Mouse (Mus musculus) midbrain, postnatal 0 days (tissue): ENCODE results near the gene Tial1. TPM values are rescaled to one million over a fixed set of nuclear protein-coding genes. Genes with fewer than 3 reads are reported as not detected.

Experiments used
- ATAC-seq: fragments of 200-750 bp; cut with Nextera tagmentation; 2 replicates; pipeline ENCODE4 v1.8.0; 2017; ENCODE audit warnings: moderate number of reproducible peaks, mild to moderate bottlenecking, moderate TSS enrichment, moderate library complexity; ENCODE audit not compliant: low FRiP score
- DNase-seq: peaks from one replicate; pipeline ENCODE4 v3.0.0-alpha.2; 2015; ENCODE audit warnings: low spot score
- H3K27ac ChIP-seq: fragments of 300-500 bp; sonication (generic); 2 replicates; pipeline ENCODE4 v1.5.1; 2014; ENCODE audit warnings: low read depth, mild to moderate bottlenecking, low read length, mixed read lengths
- H3K27me3 ChIP-seq: fragments of 300-500 bp; sonication (generic); 2 replicates; pipeline ENCODE4 v1.6.1; 2014; ENCODE audit warnings: low read length, control low read depth, mixed read lengths; ENCODE audit not compliant: insufficient read depth
- H3K36me3 ChIP-seq: fragments of 300-500 bp; sonication (generic); 2 replicates; pipeline ENCODE4 v1.6.1; 2014; ENCODE audit warnings: low read length, control low read depth, mixed read lengths; ENCODE audit not compliant: insufficient read depth
- H3K4me1 ChIP-seq: fragments of 300-500 bp; sonication (generic); 2 replicates; pipeline ENCODE4 v1.6.1; 2014; ENCODE audit warnings: mild to moderate bottlenecking, control low read depth, antibody characterized with exemption, low read length, mixed read lengths; ENCODE audit not compliant: insufficient read depth
- H3K4me2 ChIP-seq: fragments of 300-500 bp; sonication (generic); 2 replicates; pipeline ENCODE4 v1.6.1; 2014; ENCODE audit warnings: low read depth, mild to moderate bottlenecking, low read length, mixed read lengths; ENCODE audit not compliant: poor library complexity, severe bottlenecking
- H3K4me3 ChIP-seq: fragments of 300-500 bp; sonication (generic); 2 replicates; pipeline ENCODE4 v1.5.1; 2014; ENCODE audit warnings: low read depth, mild to moderate bottlenecking, low read length, moderate library complexity
- H3K9ac ChIP-seq: fragments of 300-500 bp; sonication (generic); replicated peaks from 2 replicates; pipeline ENCODE4 v1.6.1; 2014; ENCODE audit warnings: mild to moderate bottlenecking, low read length, moderate library complexity, mixed read lengths; ENCODE audit not compliant: poor library complexity, severe bottlenecking
- H3K9me3 ChIP-seq: fragments of 300-500 bp; sonication (generic); 2 replicates; pipeline ENCODE4 v1.6.1; 2016; ENCODE audit warnings: low read length, control low read depth
- CTCF ChIP-seq: IDR thresholded peaks from 2 replicates; pipeline ENCODE4 v1.5.1; 2016; ENCODE audit warnings: antibody characterized with exemption, mild to moderate bottlenecking
- WGBS: fragments of 180-500 bp; shearing (Covaris S2); extraction: QIAGEN DNeasy Blood & Tissue Kit; methylation state at CpG from one replicate; pipeline ENCODE4 v1.1.7; 2014; 5-methylcytosine and 5-hydroxymethylcytosine counted together
- polyA plus RNA-seq: library from polyadenylated mRNA; unstranded; fragments of >200 nt; fragmentation: Nextera tagmentation; extraction: Ambion mirVana; gene quantifications from 2 replicates; pipeline ENCODE4 v1.2.1, GENCODE M21; 2015
- total RNA-seq: library from RNA; depleted of rRNA; stranded (reverse); fragments of >200 nt; gene quantifications from 2 replicates; pipeline ENCODE4 v1.2.3, GENCODE M21; 2014

Gene Tial1
- total and polyA plus RNA-seq, 2 experiments from 2014 or later: 29.9 to 47.2 TPM

- Histone ChIP-seq H3K27ac (no peak overlapping the region), H3K4me2 (no peak overlapping the region), H3K4me1 (no peaks in the 10 kb centered on the region), H3K9me3 (no peaks in the 10 kb centered on the region), H3K36me3 (no peaks in the 10 kb centered on the region), H3K27me3 (peaks cover 14% of the 10 kb centered on the region), H3K9ac (no peak overlapping the region), H3K4me3 (no peak overlapping the region)
- DNase-seq (no peak), ATAC-seq (no peak)
- TF ChIP-seq CTCF: no peak
- 89% methylated on average over 7 of the region's 7 CpGs for WGBS
Measured at GRCm38 (mm10) chr7:128421701-128422100, 39.8 kb downstream of the Tial1 start.

GRCm38 (mm10) chr7:128419690-128420089, 41.8 kb downstream of the Tial1 start:
- Histone ChIP-seq H3K4me1 (no peaks in the 10 kb centered on the region), H3K4me3 (peak overlapping the region; percentile 8; the same call in 1 of the 2 replicates), H3K9me3 (no peaks in the 10 kb centered on the region), H3K27me3 (peaks cover 14% of the 10 kb centered on the region), H3K27ac (no peak overlapping the region), H3K9ac (no peak overlapping the region), H3K4me2 (no peak overlapping the region), H3K36me3 (no peaks in the 10 kb centered on the region)
- WGBS: 7% methylated on average over 9 of the region's 9 CpGs
- DNase-seq (no peak), ATAC-seq (no peak)
- no peak for TF ChIP-seq CTCF

DNA sequence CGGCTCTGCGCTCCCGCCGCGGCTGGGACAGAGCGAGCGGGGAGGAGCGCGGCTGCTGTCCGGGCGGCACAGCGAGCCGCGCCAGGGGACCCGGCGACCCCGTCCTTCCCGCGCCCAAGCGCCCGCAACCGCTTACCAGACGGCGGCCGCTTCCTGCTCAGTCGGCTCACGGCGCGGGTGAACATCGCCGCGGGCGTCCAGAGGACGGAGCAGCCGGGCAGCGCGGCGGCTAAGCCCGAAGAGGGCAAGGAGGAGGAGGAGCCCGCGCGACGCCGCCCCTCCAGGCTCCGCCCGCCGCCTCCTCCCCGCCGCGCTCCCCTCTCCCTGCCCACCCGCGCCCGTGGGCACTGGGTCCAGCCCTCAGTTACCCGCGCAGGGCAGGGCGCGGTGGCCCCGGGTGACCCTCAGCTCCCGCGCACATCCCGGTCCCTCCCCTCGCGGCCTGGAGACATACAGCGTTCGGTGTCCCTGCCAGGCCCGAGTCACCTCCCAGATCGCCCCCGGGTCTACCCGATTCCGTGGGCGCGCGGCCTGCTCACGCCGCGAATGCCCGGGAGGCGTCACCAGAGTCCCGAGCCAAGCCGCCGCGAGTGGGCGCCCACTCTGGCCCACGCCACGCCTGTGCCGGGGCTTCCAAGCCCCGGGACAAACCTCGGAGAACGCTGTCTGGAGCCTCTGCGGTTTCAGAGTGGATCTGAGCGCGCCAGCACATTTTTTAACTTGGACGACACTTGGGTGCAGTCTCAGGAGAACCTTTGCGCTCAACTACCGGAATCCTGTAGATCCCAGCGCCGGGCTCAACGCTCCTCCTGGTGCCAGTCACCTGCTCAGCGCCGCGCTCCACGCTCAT, 43.4 kb downstream of the Tial1 start, which contains the start of gene Rgs10:
Gene Rgs10, minus strand, starts transcription at position 829 of the 850 bp plus-strand sequence.
- peak; percentile 6; the same call in 1 of the 2 replicates for TF ChIP-seq CTCF

GRCm38 (mm10) chr7:128417226-128417929, 44.1 kb downstream of the Tial1 start:
- H3K9ac ChIP-seq: peak overlapping the region; percentile 73
- no peak overlapping the region for H3K27ac ChIP-seq
- no peaks in the 10 kb centered on the region for H3K36me3 ChIP-seq
- 1% methylated on average over 32 of the region's 32 CpGs for WGBS
- H3K4me2 ChIP-seq: peak overlapping the region; percentile 94
- DNase-seq (no peak), ATAC-seq (no peak)
- no peaks in the 10 kb centered on the region for H3K9me3 ChIP-seq
- no peak for TF ChIP-seq CTCF
- no peaks in the 10 kb centered on the region for H3K4me1 ChIP-seq
- H3K4me3 ChIP-seq: peak overlapping the region; percentile 73
- peaks cover 14% of the 10 kb centered on the region for H3K27me3 ChIP-seq

More for the DNA sequence above, 43.4 kb downstream of the Tial1 start, which contains the start of gene Rgs10:
- H3K4me2 ChIP-seq: peak within 1 kb of the TSS; percentile 94
- no peaks in the 10 kb centered on the region for H3K36me3 ChIP-seq
- under 1% methylated on average over 93 of the region's 102 CpGs for WGBS
- DNase-seq (peak; percentile 41), ATAC-seq (peak; percentile 76)
- no peaks in the 10 kb centered on the region for H3K4me1 ChIP-seq
- peaks cover 14% of the 10 kb centered on the region for H3K27me3 ChIP-seq
- H3K9me3 ChIP-seq: no peaks in the 10 kb centered on the region
- H3K27ac ChIP-seq: 0 out of 2 replicates have a peak within 1 kb of the TSS, but pooled peaks have one; percentile 18
- H3K4me3 ChIP-seq: peak within 1 kb of the TSS; percentile 73
- H3K9ac ChIP-seq: peak within 1 kb of the TSS; percentile 73

DNA sequence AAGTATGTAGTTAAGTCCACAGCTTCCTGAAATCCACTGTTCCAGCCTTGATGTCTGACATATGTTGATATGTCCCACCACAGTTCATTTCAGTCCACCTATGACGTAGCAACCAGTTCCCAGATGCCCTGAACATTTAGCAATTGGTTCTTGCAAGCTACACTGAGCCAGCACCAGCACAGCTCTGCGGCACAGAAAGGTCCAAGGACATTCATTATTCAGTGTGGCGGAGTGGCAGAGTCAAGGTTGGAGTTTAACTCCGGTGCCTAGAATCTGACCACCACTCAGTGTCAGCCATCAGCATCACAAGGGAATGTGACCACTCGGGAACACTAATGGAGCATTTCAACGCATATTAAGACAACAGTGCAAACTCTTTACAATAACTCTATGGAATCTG, 44.9 kb downstream of the Tial1 start:
- ATAC-seq: no peak

More for the DNA sequence above, 44.9 kb downstream of the Tial1 start:
- Histone ChIP-seq H3K9me3 (no peaks in the 10 kb centered on the region), H3K9ac (peak overlapping the region; percentile 73; the same call in 1 of the 2 replicates), H3K36me3 (no peaks in the 10 kb centered on the region), H3K27me3 (peaks cover 14% of the 10 kb centered on the region), H3K4me3 (peak overlapping the region; percentile 73), H3K4me2 (peak overlapping the region; percentile 94), H3K4me1 (no peaks in the 10 kb centered on the region), H3K27ac (no peak overlapping the region)
- TF ChIP-seq CTCF: no peak
- DNase-seq: no peak
- WGBS: 53% methylated on average over 6 of the region's 6 CpGs
